Mouse (Mus musculus) forebrain, embryonic 14.5 days (tissue): Measurements from ENCODE around the gene Slc6a20a. TPM values are rescaled to one million over a fixed set of nuclear protein-coding genes. Genes with fewer than 3 reads are reported as not detected.

Source experiments
- polyA plus RNA-seq: library from polyadenylated mRNA; unstranded; fragments of >200 nt; fragmentation: Nextera tagmentation; extraction: Ambion mirVana; gene quantifications from 2 replicates; pipeline ENCODE4 v1.2.1, GENCODE M21; 2014

Gene Slc6a20a
- polyA plus RNA-seq, 1 experiment from 2014 or later = 5.0 TPM

Other genes with a start within 250 kb of the Slc6a20a start
- gene Limd1, start 200.2 kb downstream of the Slc6a20a start, polyA plus RNA-seq = 23.1 and 23.5 TPM in 2 replicates
- 46.3 and 56.2 TPM in 2 replicates for gene Sacm1l, start 149.1 kb downstream of the Slc6a20a start, polyA plus RNA-seq
- gene Slc6a20b, start 46.3 kb downstream of the Slc6a20a start, polyA plus RNA-seq = 0.09 and 0.10 TPM in 2 replicates
- 0.08 and 0.33 TPM in 2 replicates for gene Ccr9, start 446 bp downstream of the Slc6a20a start, polyA plus RNA-seq
- gene Lztfl1, start 38.8 kb upstream of the Slc6a20a start, polyA plus RNA-seq = 62.5 and 63.6 TPM in 2 replicates
- 0.09 TPM in 1 of 2 replicates, not detected in the other for gene Cxcr6, start 127.6 kb upstream of the Slc6a20a start, polyA plus RNA-seq
- gene Fyco1, start 173.0 kb upstream of the Slc6a20a start, polyA plus RNA-seq = 5.2 and 6.9 TPM in 2 replicates
- gene Xcr1, start 183.1 kb upstream of the Slc6a20a start, polyA plus RNA-seq = 0.06 and 0.09 TPM in 2 replicates